Mouse (Mus musculus) ES-E14 (cell line): ENCODE results near the gene Arhgap33.

ENCODE experiments used
- HCFC1 ChIP-seq: IDR thresholded peaks from 2 replicates; pipeline ENCODE4 v1.6.1; 2012; ENCODE audit warnings: low read length, inconsistent platforms, borderline replicate concordance; ENCODE audit not compliant: insufficient read depth
- MAFK ChIP-seq: IDR thresholded peaks from 2 replicates; pipeline ENCODE4 v1.6.1; 2014; ENCODE audit warnings: mild to moderate bottlenecking, low read depth, low read length, inconsistent platforms; ENCODE audit not compliant: insufficient read depth

DNA sequence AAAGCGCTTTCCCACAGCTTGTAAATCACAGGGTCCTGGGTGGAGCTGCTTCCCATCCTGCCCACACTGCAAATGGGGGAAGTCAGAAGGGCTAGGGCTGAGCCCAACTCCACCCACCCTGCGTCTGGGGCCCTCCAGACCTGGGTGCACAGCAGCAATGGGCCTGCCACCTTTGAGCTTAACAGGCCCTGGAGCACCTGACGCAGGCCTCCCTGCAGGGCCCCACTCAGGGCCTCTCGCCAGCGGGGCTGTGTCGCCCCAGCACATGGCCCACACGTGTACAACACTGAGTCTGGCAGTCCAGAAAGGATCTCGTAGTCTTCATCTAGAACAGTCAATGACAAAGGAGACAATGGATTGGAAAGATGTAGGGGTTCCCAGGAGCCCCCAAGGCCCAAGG, 45.1 kb upstream of the Arhgap33 start:
- TF ChIP-seq HCFC1 = no peak
- TF ChIP-seq MAFK = no peak
